Mouse (Mus musculus) adrenal gland, postnatal 4 days (tissue): ENCODE data around the gene Tspan4. TPM values are rescaled to one million over a fixed set of nuclear protein-coding genes. Genes with fewer than 3 reads are reported as not detected.

Experiments used
- DNase-seq, 2 experiments: peaks; one replicate each; pipeline ENCODE4 v3.0.0; 2021 to 2022; ENCODE audit warnings: low spot score in 2 of 2, mixed read lengths in 2 of 2
- total RNA-seq, 2 experiments: library from RNA; stranded (reverse); gene quantifications; 2 replicates each; pipeline ENCODE4 v1.2.3; 2021

The Tspan4 gene
- total RNA-seq, 2 experiments from 2014 or later = 77.9 to 79.6 TPM

DNA sequence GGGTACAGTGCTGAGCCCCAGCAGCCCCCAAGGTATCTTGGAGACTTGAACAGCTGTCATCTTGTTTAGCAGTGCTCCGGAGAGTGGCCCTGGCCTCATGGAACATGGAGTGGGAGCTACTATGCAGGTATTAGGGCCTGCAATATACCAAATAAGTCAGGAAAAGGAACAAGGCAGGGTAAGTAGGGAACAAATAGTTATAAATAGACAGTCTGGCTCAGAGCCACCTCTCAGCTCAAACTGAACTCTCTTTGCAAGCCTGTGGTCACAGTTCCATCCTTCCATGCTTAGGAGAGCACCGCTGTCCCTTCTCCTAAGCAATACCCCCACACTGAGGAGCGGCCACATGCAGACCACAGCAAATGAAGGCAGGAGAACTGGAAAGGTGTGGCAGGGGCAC is 22.6 kb downstream of the Tspan4 start:
- no peak for DNase-seq

- no peak for DNase-seq
Measured at GRCm38 (mm10) chr7:141501820-141502555, 26.9 kb downstream of the Tspan4 start.

DNA sequence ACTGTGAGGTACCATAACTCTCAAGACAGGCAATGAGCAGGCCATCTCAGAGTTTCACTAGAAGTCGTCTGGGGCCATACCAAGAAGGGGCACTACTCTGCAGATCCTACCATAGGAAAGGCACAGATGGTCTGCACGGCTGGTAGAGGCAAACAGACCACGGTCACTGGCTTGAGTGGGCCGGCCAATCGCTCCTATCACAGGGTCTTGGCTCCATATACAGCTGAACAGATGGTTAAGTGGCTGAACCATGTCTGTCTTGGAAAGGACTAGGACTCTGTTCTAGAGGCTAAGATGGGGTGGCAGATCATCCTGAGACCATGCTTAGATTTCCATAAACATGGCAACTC is 27.5 kb downstream of the Tspan4 start:
- DNase-seq = no peak

GRCm38 (mm10) chr7:141506278-141506677 is 31.2 kb downstream of the Tspan4 start:
- DNase-seq = no peak

- no peak for DNase-seq
Measured at GRCm38 (mm10) chr7:141508160-141508559, 33.1 kb downstream of the Tspan4 start.

DNA sequence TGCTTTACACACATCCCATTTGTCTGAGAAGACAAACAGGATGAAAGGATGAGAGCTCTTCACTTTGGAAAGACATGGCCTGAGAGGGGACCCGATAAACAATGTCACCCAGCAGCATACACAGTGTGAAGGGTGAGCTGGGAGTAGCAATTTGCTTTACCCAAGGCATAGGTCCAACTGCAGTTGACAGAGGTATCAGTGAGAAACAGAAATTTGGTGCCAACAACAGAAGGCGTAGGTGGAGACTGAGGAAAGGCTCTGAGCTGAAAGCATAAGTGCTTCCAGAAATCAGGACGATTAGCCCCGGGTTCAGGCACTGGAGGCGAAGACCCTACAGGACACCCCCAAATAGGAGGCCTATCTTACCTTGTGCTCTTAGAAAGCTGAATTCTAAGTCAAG is 35.2 kb downstream of the Tspan4 start:
- DNase-seq = no peak

DNA sequence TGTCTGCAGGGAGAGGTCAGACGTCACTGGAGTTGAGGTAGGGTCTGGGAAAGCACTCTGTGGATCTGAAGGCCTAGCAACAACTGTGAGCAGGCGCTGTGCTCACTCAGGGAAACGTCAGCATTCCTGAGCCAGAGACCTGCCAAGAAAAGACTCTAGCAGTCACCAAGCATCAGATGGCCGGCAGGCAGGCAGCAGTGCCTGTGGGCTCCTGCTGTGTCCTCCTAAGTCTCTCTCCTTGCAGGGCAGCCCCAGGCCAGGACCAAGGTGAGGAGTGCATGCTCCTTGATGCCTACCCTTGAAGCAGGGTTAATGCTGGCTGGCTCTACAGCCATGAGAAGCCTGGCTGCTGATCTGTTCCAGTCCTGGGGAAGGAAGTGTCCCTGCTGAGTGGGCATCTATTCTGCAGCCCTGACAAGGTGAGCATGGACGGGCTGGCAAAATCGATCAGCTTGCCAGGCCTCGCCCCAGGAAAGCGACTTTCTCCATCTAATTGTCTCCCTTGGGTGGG is 35.7 kb downstream of the Tspan4 start:
- no peak for DNase-seq

DNA sequence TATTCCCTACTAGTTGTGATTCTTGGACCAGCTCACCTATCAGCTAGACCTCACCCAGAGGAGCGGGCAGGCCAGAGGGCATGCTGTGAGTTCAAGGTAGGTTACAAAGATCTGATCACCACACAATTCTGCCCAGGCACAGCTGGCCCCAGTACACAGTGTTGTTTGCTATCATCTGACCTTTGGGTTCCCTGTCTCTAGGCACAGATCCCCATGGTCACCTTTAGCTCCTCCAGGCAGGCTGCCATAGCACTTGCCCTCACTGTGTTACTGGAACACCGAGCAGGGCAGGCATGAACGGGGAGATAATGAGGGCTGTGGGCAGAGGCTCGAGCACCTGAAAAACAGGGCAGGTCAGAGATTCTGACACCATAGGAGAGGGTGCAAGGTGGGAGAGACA is 42.6 kb downstream of the Tspan4 start:
- no peak for DNase-seq

GRCm38 (mm10) chr7:141518296-141518695 is 43.3 kb downstream of the Tspan4 start:
- DNase-seq = no peak

- DNase-seq = no peak
Measured at GRCm38 (mm10) chr7:141518926-141519325, 43.9 kb downstream of the Tspan4 start.

- DNase-seq = no peak
Measured at GRCm38 (mm10) chr7:141519795-141520194, 44.8 kb downstream of the Tspan4 start.

- DNase-seq = no peak
Measured at GRCm38 (mm10) chr7:141523007-141523406, 48.0 kb downstream of the Tspan4 start.

DNA sequence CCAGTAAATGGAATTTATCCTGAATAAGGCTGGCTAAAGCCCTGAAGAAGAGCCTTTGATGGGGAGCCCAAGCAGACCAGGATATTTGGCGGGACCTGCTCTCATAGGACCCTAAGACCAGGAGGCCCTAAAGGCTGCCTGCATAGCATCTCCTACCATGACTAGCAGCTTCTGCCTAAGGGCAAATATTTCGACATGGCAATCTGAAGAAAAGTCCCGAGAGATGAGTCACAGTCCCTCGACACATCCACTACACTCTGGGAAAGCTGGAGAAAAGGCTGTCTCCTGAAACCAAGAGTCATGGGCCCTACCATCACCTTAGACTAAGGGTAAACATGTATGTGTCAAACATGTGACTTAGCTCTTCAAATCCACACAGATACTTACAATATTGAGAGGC is 49.2 kb downstream of the Tspan4 start:
- no peak for DNase-seq

GRCm38 (mm10) chr7:141524760-141525579 is 49.9 kb downstream of the Tspan4 start:
- peak; percentile 21 to 61 for DNase-seq

DNA sequence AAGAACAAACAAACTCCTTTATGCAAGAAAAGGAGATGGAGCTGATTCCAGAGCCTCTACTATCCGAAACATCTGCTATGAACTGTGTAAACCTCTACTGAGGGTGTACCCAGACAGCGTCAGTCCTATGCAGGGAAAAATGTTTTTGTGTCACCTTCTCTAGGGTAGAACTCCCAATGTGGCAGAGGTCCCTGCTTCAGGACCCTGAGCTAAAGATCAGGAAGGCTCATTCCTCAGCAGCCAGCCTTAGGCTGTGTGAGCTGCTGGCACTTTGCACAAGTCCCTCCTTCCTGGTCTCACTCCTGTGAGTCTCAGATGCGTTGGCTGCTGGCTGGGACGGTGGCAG is 50.5 kb downstream of the Tspan4 start:
- no peak for DNase-seq

- DNase-seq = no peak
Measured at GRCm38 (mm10) chr7:141535570-141535969, 60.5 kb downstream of the Tspan4 start.

DNA sequence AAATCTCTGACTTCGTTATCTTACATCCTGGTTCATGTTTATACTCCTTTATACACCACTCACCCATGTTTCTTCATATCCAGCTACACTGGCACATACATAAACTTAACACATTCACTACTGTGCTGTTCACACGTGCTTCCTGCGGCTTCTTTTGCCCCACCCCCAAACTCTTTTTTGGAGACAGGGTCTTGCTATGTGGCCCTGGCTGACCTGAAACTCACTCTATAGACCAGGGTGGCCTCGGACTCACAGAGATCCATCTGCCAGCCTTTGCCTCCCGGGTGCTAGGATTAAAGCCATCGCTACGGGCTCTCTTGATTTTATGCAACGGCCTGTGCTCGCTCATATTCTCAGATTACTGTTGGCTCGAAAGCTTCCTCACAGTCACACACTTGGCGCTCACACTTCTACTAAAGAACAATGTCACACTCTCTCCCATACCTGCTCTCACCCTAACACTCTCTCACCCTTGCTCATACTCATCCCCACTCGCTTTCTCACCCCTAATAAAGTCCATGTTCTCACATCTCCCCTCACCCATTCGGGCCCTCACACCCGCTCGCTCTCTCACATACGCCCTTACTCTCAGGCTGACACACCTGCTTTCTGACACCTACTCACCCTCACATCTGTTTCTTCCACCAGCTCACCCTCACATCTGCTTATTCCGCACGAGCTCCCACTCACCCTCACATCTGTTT is 64.0 kb downstream of the Tspan4 start:
- DNase-seq = no peak

- peak; percentile 92 to 97 for DNase-seq
Measured at GRCm38 (mm10) chr7:141539556-141540311, 64.7 kb downstream of the Tspan4 start, which contains the start of gene Chid1. Gene Chid1 (minus strand): TSS chr7:141539857.

DNA sequence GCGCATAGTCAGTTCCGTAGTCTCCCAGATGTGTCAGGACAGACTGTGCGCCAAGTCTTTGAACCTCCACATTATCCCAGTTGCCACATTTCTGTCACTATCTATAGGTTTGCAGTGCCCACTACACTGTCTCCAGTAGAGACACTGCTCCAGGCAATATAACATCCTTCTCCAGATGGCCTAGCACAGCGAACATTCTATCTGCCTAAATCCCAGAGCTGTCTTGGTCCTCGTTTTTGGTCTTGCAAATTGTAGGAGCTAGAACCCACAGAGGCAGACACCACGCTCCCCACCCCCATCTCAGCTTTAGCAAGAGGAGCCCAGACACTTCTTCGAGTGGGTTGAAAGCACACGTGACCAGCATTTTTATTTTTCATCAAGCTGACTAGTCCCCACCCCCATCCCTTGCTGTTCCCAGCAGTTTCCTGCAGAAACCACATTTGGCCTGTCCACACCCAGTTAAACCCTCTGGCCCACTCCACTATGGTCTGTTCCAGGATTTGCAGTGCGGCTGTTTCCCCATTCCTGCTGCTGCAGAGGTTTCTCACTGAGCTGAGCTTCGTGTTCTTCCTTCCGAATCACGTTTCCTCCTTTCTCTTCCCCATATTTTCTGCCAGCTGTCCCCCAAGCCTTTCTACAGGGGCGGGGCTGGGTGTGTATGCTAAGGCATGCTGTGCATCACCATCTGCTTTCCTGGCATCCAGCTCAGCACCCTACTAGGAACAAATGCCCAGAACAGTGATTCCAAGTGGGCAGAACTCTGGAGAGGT is 65.5 kb downstream of the Tspan4 start:
- DNase-seq = no peak

DNA sequence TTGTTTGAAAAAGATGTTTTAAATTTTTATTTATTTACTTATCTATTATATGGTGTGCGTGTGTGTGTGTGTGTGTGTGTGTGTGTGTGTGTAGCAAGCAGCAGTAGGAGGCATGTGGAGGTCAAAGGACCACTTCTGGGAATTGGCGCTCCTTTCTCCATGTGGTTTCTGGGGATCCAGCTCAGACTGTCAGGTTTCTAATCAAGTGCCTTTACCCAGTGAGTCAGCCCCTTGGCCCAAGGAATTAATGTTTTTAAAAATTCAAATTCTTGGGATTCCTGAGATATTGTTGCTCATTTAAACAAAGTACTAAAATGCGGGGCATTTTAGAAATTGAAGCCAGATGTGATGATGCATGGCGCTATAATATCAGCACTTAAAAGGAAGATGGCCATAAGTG is 66.6 kb downstream of the Tspan4 start:
- no peak for DNase-seq
